Mouse (Mus musculus) G1E (cell line): ENCODE measurements around the gene Rnf5.

Experiments
- CTCF ChIP-seq: IDR thresholded peaks from 2 replicates; pipeline ENCODE4 v1.5.1; 2012; ENCODE audit warnings: low read depth, low read length, inconsistent platforms, mixed read lengths
- GATA1 ChIP-seq: IDR thresholded peaks from 2 replicates; pipeline ENCODE4 v1.6.1; 2012; ENCODE audit warnings: borderline replicate concordance, low read length, inconsistent platforms, mixed read lengths

- TF ChIP-seq CTCF (no peak), GATA1 (no peak)
Measured at GRCm38 (mm10) chr17:34626062-34626772, 22.7 kb upstream of the Rnf5 start.
